Mouse (Mus musculus): ENCODE data around the gene Golga1.

Golga1 gene

GRCm38 (mm10) chr2:38974171-38974570 lies 91.2 kb downstream of the Golga1 start:
- no peak for DNase-seq (ENCODE audit: low spot score)

- DNase-seq (ENCODE audit: low spot score): no peak
These were observed 91.6 kb downstream of the Golga1 start for GRCm38 (mm10) chr2:38973701-38974100.

- no peak for DNase-seq (ENCODE audit: low spot score)
These were observed 92.1 kb downstream of the Golga1 start for GRCm38 (mm10) chr2:38973223-38973622.

- DNase-seq (ENCODE audit: low spot score): no peak
These were observed 95.3 kb downstream of the Golga1 start for GRCm38 (mm10) chr2:38970057-38970456.

- no peak for DNase-seq (ENCODE audit: low spot score)
These were observed 95.7 kb downstream of the Golga1 start for GRCm38 (mm10) chr2:38969650-38970049.
